8 mouse cellular contexts compared by ENCODE assay signal in the genomic region with DNA sequence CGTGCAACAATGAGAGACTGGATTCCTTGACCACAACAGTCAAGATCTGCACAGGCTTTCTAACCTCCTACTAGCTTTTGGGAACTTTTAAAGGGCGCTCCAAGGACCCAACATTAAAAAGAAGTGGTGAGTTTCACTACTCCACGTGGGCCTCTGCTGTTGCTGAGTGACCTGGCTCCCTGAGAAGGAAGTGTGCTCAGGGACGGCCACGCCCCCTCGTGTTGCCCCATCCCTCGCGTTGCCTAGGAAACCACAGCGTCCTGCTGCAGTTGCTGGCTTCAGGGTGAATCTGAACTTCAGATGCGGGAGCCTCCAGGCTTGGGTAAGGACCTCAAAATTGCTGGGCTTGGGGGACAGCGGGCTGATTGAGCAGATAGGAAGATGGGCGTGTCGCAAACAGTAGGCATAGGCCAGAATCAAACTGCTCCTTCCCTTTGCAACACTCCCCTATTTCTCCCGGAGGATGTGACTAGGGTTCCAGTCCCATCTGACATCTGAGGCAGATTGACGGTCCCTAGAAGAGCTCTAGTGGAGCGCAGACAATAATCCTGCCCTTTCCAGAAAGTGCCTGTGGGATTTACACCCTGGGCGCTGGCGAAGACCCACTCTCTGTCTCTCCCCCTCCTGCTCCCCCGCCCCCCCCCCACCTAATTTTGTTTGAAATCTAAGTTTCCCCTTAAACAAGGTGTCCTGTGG. TPM values are rescaled to one million over a fixed set of nuclear protein-coding genes. Genes with fewer than 3 reads are reported as not detected.
DNase-seq lines count a peak whose midpoint lies in the region; ATAC-seq and TF ChIP-seq lines count a peak whose summit lies in the region.

A gene (plus strand): TSS at position 238 of the 696 bp plus-strand sequence.

- H3K79me2 ChIP-seq in MEL (ENCODE audit: control insufficient read depth, insufficient read depth, low read length, poor library complexity): no peaks in the 10 kb centered on the region

- H3K4me1 ChIP-seq in MEL (ENCODE audit: control insufficient read depth in 1 of 2, insufficient read depth in 2 of 2, low read length in 2 of 2): no peaks in the 10 kb centered on the region

- no peak for TF ChIP-seq POLR2A in MEL (IDR thresholded peaks at IDR 0.05; ENCODE audit: control insufficient read depth in 1 of 2, insufficient read depth in 1 of 2, low read depth in 1 of 2, low read length in 2 of 2, poor library complexity in 1 of 2)

- ATAC-seq in inflammation-experienced regulatory T-cells, adult 6 months: peak; percentile 78
- ATAC-seq in megakaryocyte progenitor cell, adult 5-6 weeks (replicated peaks; ENCODE audit: poor library complexity): peak; percentile 100
- no peak for ATAC-seq in erythroid progenitor cell, adult 5-6 weeks (replicated peaks; ENCODE audit: low FRiP score, poor library complexity, severe bottlenecking)

- intact Hi-C loops in gastrocnemius, adult 2 months (cut with DNase I): no loop called here
- intact Hi-C loops in left cerebral cortex, adult 2 months (cut with DNase I): no loop called here

- no peaks in the 10 kb centered on the region for H3K36me3 ChIP-seq in MEL (ENCODE audit: control insufficient read depth in 1 of 2, insufficient read depth in 2 of 2, low read length in 2 of 2)

- TF ChIP-seq EP300 in MEL (IDR thresholded peaks at IDR 0.05; ENCODE audit: low read depth in 1 of 2, low read length in 2 of 2): no peak

- no peaks in the 10 kb centered on the region for H3K9me3 ChIP-seq in MEL (replicated peaks; ENCODE audit: insufficient read depth, low read length)

- DNase-seq in MEL (ENCODE audit: low read depth, low spot score): peak; percentile 62
- DNase-seq in brain, adult 2 months (ENCODE audit: low read depth, low spot score): peak; percentile 58
- peak; percentile 69 for DNase-seq in gastrocnemius, adult 2 months
- DNase-seq in left cerebral cortex, adult 2 months (ENCODE audit: extremely low spot score in 1 of 2, low spot score in 2 of 2): peak; percentile 25 to 29
- DNase-seq in right cerebral cortex, postnatal 36 days (ENCODE audit: low spot score in 2 of 2): peak; percentile 23 to 32

- no peak for TF ChIP-seq CTCF in MEL (IDR thresholded peaks at IDR 0.05 in 2 of 3, conservative IDR thresholded peaks at IDR 0.05 in 1 of 3; ENCODE audit: control insufficient read depth in 1 of 3, insufficient read depth in 1 of 3, low read depth in 2 of 3, low read length in 3 of 3, poor library complexity in 1 of 3, severe bottlenecking in 1 of 3)
- no peak for TF ChIP-seq CTCF in gastrocnemius, adult 2 months (IDR thresholded peaks at IDR 0.05)
- no peak for TF ChIP-seq CTCF in left cerebral cortex, adult 2 months (IDR thresholded peaks at IDR 0.05)

- H3K27ac ChIP-seq in MEL (ENCODE audit: control insufficient read depth, low read depth, low read length): no peak within 1 kb of the TSS
- H3K27ac ChIP-seq in gastrocnemius, adult 2 months: no peak within 1 kb of the TSS
- H3K27ac ChIP-seq in left cerebral cortex, adult 2 months: no peak within 1 kb of the TSS

- peaks cover 0 to 4% of the 10 kb centered on the region in 2 experiments for H3K27me3 ChIP-seq in MEL (ENCODE audit: control insufficient read depth in 1 of 2, insufficient read depth in 2 of 2, low read length in 2 of 2)

- no peak within 1 kb of the TSS for H3K9ac ChIP-seq in MEL (ENCODE audit: control insufficient read depth, low read depth, low read length, poor library complexity, severe bottlenecking)

- no peak for TF ChIP-seq RAD21 in MEL (IDR thresholded peaks at IDR 0.05; ENCODE audit: low read depth, low read length)

- no peak within 1 kb of the TSS for H3K4me3 ChIP-seq in MEL (ENCODE audit: control insufficient read depth in 1 of 2, insufficient read depth in 1 of 2, low read depth in 2 of 2, low read length in 2 of 2)
- no peak within 1 kb of the TSS for H3K4me3 ChIP-seq in gastrocnemius, adult 2 months
- H3K4me3 ChIP-seq in left cerebral cortex, adult 2 months: no peak within 1 kb of the TSS

TF ChIP-seq in MEL, 35 proteins besides CTCF, POLR2A, EP300 and RAD21:
- TF ChIP-seq MXI1 (IDR thresholded peaks at IDR 0.05; ENCODE audit: low read depth, low read length): peak; percentile 59; the same call in 1 of the 2 replicates
- TF ChIP-seq SIN3A (IDR thresholded peaks at IDR 0.05; ENCODE audit: low read length): peak; percentile 42; the same call in 1 of the 2 replicates
- no peak for TF ChIP-seq ZMIZ1 (IDR thresholded peaks at IDR 0.05; ENCODE audit: low read depth, low read length)
- 0 out of 2 replicates have a peak, but pooled peaks have one; percentile 42 for TF ChIP-seq MYC (IDR thresholded peaks at IDR 0.05; ENCODE audit: low read depth, low read length)
- peak; percentile 55; the same call in 1 of the 2 replicates for TF ChIP-seq MAX (IDR thresholded peaks at IDR 0.05; ENCODE audit: low read length)
TF ChIP-seq in MEL: peak in this region for 4.

RNA-seq across cellular contexts. Expression of the gene that starts here (rescaled TPM):
- 0.07 and 0.08 TPM in 2 replicates for total RNA-seq in MEL (2012; rRNA removed)
- under 1 TPM in 1 of 2 experiments, not detected in 1; 0.31 TPM for polyA plus RNA-seq in MEL (2012; ENCODE audit: insufficient read depth in 1 of 2, insufficient read length in 2 of 2, low read depth in 1 of 2, low replicate concordance in 2 of 2, missing spikeins in 1 of 2)
- not detected for total RNA-seq in gastrocnemius, adult 2 months (2021)
- polyA plus RNA-seq in inflammation-experienced regulatory T-cells, adult 6 months (2017; shearing (Covaris generic)): under 1 TPM in 2 of 3 experiments, not detected in 1; 0.15 to 0.20 TPM
- total RNA-seq in left cerebral cortex, adult 2 months (2021): under 1 TPM in 1 of 2 experiments, not detected in 1; 0.09 TPM
- total RNA-seq in megakaryocyte progenitor cell, adult 5-6 weeks (2015): 0.22 and 1.1 TPM in 2 replicates
- 0.24 and 0.71 TPM in 2 replicates for total RNA-seq in megakaryocyte progenitor cell, adult 5-6 weeks (2017)
- not detected in 2 replicates for total RNA-seq in erythroid progenitor cell, adult 5-6 weeks (2015; ENCODE audit: low replicate concordance)
- 0.23 TPM in 1 of 2 replicates, not detected in the other for total RNA-seq in erythroid progenitor cell, adult 5-6 weeks (2017; ENCODE audit: low replicate concordance)

Comparison
In these comparisons a context has a peak if more than half of its experiments do, and no peak if none do; other contexts are left out.
1. Peak in DNase-seq in MEL; RNA of the gene not detected or under 1 TPM.
2. Peak in DNase-seq in gastrocnemius, adult 2 months; RNA of the gene not detected or under 1 TPM.
3. Peak in ATAC-seq in inflammation-experienced regulatory T-cells, adult 6 months; RNA of the gene not detected or under 1 TPM.
4. Peak in DNase-seq in left cerebral cortex, adult 2 months; RNA of the gene not detected or under 1 TPM.